Mouse (Mus musculus): Measurements from ENCODE around the gene Notch2.
A peak's percentile ranks its signal among the peaks of the same experiment; 100 is the strongest.
"Not testable (repeated sequence)": the region's sequence is repeated elsewhere in the genome, so short reads cannot be mapped to it uniquely, and the experiment has no call there.

The Notch2 gene

GRCm38 (mm10) chr3:98106590-98107313, 93.4 kb downstream of the Notch2 start:
- DNase-seq, result no peak

GRCm38 (mm10) chr3:98108416-98108815, 95.1 kb downstream of the Notch2 start:
- DNase-seq, result no peak

GRCm38 (mm10) chr3:98108866-98109265, 95.5 kb downstream of the Notch2 start:
- DNase-seq, result no peak

- no peak for DNase-seq
Measured at GRCm38 (mm10) chr3:98110610-98111009, 97.3 kb downstream of the Notch2 start.

GRCm38 (mm10) chr3:98118252-98118651, 104.9 kb downstream of the Notch2 start:
- DNase-seq, result no peak

- no peak for DNase-seq
Measured at GRCm38 (mm10) chr3:98119338-98119737, 106.0 kb downstream of the Notch2 start.

GRCm38 (mm10) chr3:98120884-98121283, 107.6 kb downstream of the Notch2 start:
- DNase-seq, result no peak

- DNase-seq, result no peak
Measured at GRCm38 (mm10) chr3:98127775-98128174, 114.4 kb downstream of the Notch2 start.

- DNase-seq, result no peak
Measured at GRCm38 (mm10) chr3:98128716-98129115, 115.4 kb downstream of the Notch2 start.

- not testable (repeated sequence) for DNase-seq
Measured at GRCm38 (mm10) chr3:98132140-98132539, 118.8 kb downstream of the Notch2 start.

- no peak for DNase-seq
Measured at GRCm38 (mm10) chr3:98132636-98133035, 119.3 kb downstream of the Notch2 start.

- no peak for DNase-seq
Measured at GRCm38 (mm10) chr3:98141456-98141855, 128.1 kb downstream of the Notch2 start.

- DNase-seq, result no peak
Measured at GRCm38 (mm10) chr3:98142862-98143261, 129.5 kb downstream of the Notch2 start.

- DNase-seq, result no peak
Measured at GRCm38 (mm10) chr3:98145204-98145603, 131.9 kb downstream of the Notch2 start.

- DNase-seq, result no peak
Measured at GRCm38 (mm10) chr3:98146471-98147410, 133.4 kb downstream of the Notch2 start.

- no peak for DNase-seq
Measured at GRCm38 (mm10) chr3:98147706-98148105, 134.4 kb downstream of the Notch2 start.

- no peak for DNase-seq
Measured at GRCm38 (mm10) chr3:98149881-98150280, 136.6 kb downstream of the Notch2 start.

GRCm38 (mm10) chr3:98151016-98151415, 137.7 kb downstream of the Notch2 start:
- DNase-seq, result no peak

- DNase-seq, result no peak
Measured at GRCm38 (mm10) chr3:98153460-98153859, 140.1 kb downstream of the Notch2 start.

- DNase-seq, result no peak
Measured at GRCm38 (mm10) chr3:98156158-98156557, 142.8 kb downstream of the Notch2 start.

GRCm38 (mm10) chr3:98157073-98157472, 143.7 kb downstream of the Notch2 start:
- DNase-seq, result no peak

- no peak for DNase-seq
Measured at GRCm38 (mm10) chr3:98157585-98157984, 144.3 kb downstream of the Notch2 start.

GRCm38 (mm10) chr3:98158646-98159045, 145.3 kb downstream of the Notch2 start:
- no peak for DNase-seq

- DNase-seq, result peak; percentile 69
Measured at GRCm38 (mm10) chr3:98159289-98159688, 146.0 kb downstream of the Notch2 start.
